Mouse (Mus musculus) heart, postnatal 14 days (tissue): Measurements from ENCODE around the gene Anapc5. TPM values are rescaled to one million over a fixed set of nuclear protein-coding genes. Genes with fewer than 3 reads are reported as not detected.
A peak's percentile ranks its signal among the peaks of the same experiment; 100 is the strongest.

Source experiments
- DNase-seq, 2 experiments: peaks; one replicate each; pipeline ENCODE4 v3.0.0; 2021 to 2022
- intact Hi-C: fragments of 180-260 bp; cut with DNase I; formaldehyde crosslinking; loops from one replicate; pipeline ENCODE4 v1.15.1; 2025
- long read RNA-seq, 2 experiments: library from polyadenylated mRNA; stranded (forward); transcript quantifications; one replicate each; pipeline ENCODE4 v2.0.0; 2021
- total RNA-seq, 2 experiments: library from RNA; stranded (reverse); gene quantifications; 2 replicates each; pipeline ENCODE4 v1.2.3; 2021

Gene Anapc5
- 100 to 1,000 TPM; 162 to 181 TPM for total RNA-seq
- long read RNA-seq, experiment 1, transcript Anapc5-201 (17 exons, 2,760 nt): major isoform, 207 of 374 reads
- long read RNA-seq, experiment 1, transcript Anapc5-218 (17 exons, 2,404 nt): minor isoform, 129 of 374 reads
- long read RNA-seq, experiment 1, partial matches to known transcripts: 15 of 374 reads
- long read RNA-seq, experiment 1, other reads (novel, unspliced or antisense): 17 of 374 reads
- long read RNA-seq, experiment 2, transcript Anapc5-218 (17 exons, 2,404 nt): minor isoform, 123 of 348 reads
- long read RNA-seq, experiment 2, transcript Anapc5-201 (17 exons, 2,760 nt): major isoform, 183 of 348 reads
- long read RNA-seq, experiment 2, partial matches to known transcripts: 13 of 348 reads
- long read RNA-seq, experiment 2, other reads (novel, unspliced or antisense): 27 of 348 reads

DNA sequence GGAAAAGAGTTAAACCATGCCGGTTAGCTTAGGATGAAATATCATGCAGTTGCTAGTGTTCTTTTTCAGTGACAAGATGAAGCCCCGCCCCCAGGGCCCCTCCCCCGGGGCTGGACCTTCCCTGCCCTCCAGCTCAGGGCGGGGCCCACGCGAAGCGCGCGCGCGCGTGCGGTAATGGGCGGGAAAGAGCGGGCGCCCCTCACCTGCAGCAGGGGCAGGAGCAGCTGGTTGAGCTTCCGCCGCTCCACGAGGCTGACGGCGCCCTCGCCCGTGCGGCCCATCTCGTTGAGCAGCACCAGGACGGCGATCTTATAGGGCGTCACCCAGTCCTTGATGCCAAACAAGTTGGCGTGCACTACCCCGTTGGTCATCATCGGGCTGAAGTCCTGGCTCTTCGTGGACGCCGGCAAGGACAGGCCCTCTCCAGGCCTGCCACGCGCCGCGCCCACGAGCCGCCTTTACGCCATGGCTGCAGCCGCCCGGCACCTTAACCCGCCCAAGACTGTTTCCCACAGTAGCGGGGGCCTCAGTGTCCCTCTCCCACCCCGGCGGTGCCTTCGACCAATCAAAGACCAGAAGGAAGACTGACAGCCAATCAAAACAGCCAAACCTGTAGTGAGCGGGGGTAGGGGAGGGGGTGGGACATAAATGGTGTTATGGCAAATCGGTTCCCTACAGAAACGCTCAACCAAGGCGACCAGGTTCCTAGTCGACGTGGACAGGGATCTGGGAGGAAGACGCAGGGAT, at the start of gene Anapc5:
Gene Anapc5 (minus strand): TSS at position 563 of the 747 bp plus-strand sequence.
- peak; percentile 91 to 92 for DNase-seq
- intact Hi-C loops: loop anchor here (2.0 kb wide), 1 partner anchor 30 kb away; the partner anchor contains the start of gene Rnf34

GRCm38 (mm10) chr5:122863053-122863452, 41.9 kb upstream of the Anapc5 start:
- DNase-seq: no peak
- intact Hi-C loops: no loop called here

DNA sequence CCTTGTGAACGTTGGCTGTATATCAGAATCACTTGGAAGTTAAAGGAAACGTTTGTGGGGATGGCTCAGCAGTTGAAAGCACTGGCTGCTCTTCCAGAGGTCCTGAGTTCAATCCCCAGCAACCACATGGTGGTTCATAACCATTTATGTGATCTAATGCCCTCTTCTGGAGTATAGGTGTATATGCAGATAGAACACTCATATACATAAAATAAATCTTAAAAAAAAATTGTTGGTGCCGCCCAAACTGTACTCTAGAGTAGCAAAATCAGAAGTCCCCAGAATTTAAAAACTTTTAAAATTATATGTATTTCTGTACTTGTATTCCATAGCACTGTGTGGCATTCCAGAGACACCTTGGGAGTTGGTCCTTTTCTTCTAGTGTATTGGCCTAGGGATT, 34.7 kb upstream of the Anapc5 start:
- DNase-seq: no peak

GRCm38 (mm10) chr5:122852611-122853010, 31.5 kb upstream of the Anapc5 start:
- intact Hi-C loops: no loop called here
- no peak for DNase-seq

More for the DNA sequence above, 34.7 kb upstream of the Anapc5 start:
- intact Hi-C loops: no loop called here

GRCm38 (mm10) chr5:122850319-122851002, 29.3 kb upstream of the Anapc5 start:
- intact Hi-C loops: loop anchor here (2.0 kb wide), 1 partner anchor 30 kb away; the partner anchor contains the start of gene Anapc5
- peak; percentile 67 to 71 for DNase-seq

DNA sequence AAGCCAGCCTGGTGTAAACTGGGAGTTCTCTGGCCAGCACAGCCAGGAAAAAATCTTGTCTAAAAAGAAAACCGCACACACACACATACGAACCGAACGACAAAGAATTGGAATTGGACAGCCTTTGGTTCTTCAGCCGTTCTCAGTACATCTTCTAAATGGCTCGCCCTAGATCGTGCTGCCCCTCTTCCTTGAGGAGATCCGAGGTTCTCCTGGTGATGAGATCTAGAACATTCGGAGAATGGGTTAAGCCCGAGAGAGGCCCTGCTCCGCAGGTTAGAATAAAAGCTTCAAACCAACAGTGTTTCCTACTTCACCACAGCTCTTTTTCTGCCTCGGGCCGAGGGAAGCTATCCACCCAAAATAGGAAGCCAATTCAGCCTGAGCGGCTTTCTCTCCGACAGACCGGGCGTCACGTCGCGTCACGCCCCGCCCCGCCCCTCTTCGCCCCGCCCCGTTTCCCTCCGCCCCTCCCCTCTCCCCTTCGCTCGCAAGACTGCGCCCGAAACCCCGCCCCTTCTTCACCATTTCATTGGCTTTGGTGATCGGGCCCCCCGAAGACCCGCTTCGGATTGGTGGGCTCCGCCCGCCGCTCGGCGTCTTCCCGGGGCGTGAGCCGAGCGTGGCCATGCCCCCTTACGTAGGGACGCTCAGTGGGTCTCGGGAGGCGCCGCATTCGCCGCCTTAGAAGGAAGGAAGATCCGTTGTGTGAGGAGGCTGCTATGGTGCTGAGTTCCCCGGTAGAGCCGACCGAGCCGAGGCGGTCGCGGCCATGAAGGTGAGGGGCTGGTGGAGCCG, 28.6 kb upstream of the Anapc5 start, which contains the start of gene Rnf34:
Gene Rnf34 (plus strand): TSS at position 528 of the 798 bp plus-strand sequence.
- intact Hi-C loops: loop anchor here (2.0 kb wide), 1 partner anchor 29 kb away; the partner anchor contains the start of gene Anapc5
- DNase-seq: peak; percentile 97

GRCm38 (mm10) chr5:122843799-122844198, 22.7 kb upstream of the Anapc5 start:
- intact Hi-C loops: no loop called here
- DNase-seq: no peak

DNA sequence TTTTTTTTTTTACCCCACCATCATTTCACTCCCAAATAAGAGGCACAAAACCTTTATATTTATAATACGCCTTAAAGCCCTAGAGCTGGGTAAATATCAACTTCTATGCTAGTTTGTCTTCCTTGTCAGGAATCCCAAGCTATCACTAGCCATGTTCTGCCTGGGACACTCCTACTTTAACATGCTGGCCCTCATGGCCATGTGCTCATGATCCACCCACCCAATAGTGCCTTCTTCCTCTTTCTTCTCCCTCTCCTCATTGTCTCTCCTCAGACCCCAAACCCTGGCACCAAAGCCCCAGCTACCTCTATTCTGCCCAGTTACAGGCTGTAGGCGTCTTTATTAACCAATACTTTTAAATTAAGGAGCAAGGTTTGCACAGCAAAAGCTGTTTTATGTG, 20.0 kb upstream of the Anapc5 start:
- no peak for DNase-seq
- intact Hi-C loops: no loop called here

DNA sequence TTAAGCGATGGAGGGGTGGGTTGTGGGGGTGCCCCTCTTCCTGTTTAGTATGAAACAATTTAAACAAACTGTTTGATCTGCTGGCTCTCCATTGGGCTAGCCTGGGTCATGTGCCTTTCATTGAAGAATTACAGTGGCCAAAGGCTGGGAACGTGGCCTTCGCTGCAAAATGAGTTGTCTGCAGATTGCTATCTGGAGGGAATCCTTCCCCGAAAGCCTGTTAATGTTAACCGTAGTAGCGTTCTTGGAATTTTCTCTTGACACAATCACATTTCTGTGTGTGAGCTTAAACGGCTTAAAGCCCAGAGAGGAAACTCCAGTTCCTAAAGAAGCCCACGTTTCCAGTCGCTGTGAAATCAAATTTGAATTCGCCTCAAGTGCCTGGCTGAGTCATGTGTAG, 11.9 kb upstream of the Anapc5 start:
- no peak for DNase-seq
- intact Hi-C loops: no loop called here

- no peak for DNase-seq
- intact Hi-C loops: no loop called here
These were observed 11.4 kb upstream of the Anapc5 start for GRCm38 (mm10) chr5:122832536-122832935.

GRCm38 (mm10) chr5:122825099-122825498, 4.0 kb upstream of the Anapc5 start:
- intact Hi-C loops: no loop called here
- DNase-seq: no peak

DNA sequence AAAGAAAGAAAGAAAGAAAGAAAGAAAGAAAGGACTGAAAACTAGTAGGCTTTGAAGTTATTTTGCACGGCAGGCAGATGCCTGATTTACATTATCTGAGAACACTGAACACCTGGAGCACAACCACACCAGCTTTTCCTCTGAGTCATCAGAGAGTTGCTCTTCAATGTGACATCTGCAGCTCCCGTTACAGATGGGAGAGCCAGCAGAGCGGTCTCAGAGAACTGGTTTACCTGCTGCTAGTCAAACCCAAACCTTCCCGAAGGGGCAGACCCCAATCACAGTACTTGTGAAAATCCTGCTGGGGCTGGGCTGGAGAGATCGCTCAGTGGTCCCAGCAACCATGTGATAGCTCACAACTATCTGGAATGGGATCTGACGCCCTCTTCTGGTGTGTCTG, 3.3 kb upstream of the Anapc5 start:
- intact Hi-C loops: no loop called here
- DNase-seq: no peak

DNA sequence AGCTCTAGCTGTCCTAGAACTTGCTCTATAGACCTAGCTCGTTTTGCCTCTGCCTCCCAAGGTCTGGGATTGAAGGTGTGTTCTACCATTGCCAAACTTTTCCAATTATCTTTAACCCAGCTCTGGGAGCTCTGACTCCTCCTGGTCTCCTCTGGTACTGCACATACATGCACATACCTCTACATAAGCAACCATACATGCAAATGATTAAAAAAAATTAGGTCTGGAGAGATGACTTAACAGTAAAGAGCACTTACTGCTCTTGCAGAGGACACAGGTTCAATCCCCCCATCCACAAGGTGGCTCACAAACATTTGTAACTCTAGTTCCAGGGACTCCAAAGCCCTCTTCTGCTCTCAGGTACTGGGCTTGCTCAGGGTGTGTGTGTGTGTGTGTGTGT, 2.8 kb upstream of the Anapc5 start:
- intact Hi-C loops: no loop called here
- no peak for DNase-seq

- intact Hi-C loops: no loop called here
- DNase-seq: no peak
These were observed 1.3 kb upstream of the Anapc5 start for GRCm38 (mm10) chr5:122822441-122822840.

GRCm38 (mm10) chr5:122821524-122821885, 366 bp upstream of the Anapc5 start:
- intact Hi-C loops: loop anchor here (2.0 kb wide), 1 partner anchor 29 kb away; the partner anchor contains the start of gene Rnf34
- DNase-seq: no peak

GRCm38 (mm10) chr5:122812699-122813098, 8.4 kb downstream of the Anapc5 start:
- DNase-seq: no peak
- intact Hi-C loops: no loop called here

GRCm38 (mm10) chr5:122811364-122812079, 9.6 kb downstream of the Anapc5 start:
- intact Hi-C loops: loop anchor here (2.0 kb wide), 1 partner anchor 69 kb away; no protein-coding TSS in a partner anchor
- DNase-seq: peak; percentile 69 to 79

GRCm38 (mm10) chr5:122805503-122805902, 15.6 kb downstream of the Anapc5 start:
- intact Hi-C loops: no loop called here
- no peak for DNase-seq

- intact Hi-C loops: no loop called here
- no peak for DNase-seq
These were observed 18.4 kb downstream of the Anapc5 start for GRCm38 (mm10) chr5:122802706-122803105.
